Mouse (Mus musculus) v-Abl transformed pro-B cells (cell line): Measurements from ENCODE around the gene Cfap99.

ENCODE experiments used
- in situ Hi-C, 2 experiments: fragments of 400-800 bp; cut with MboI; formaldehyde crosslinking; loops; one replicate each; pipeline ENCODE4 v1.15.1; 2025; ENCODE audit not compliant: unreplicated experiment in 2 of 2

Gene Cfap99

DNA sequence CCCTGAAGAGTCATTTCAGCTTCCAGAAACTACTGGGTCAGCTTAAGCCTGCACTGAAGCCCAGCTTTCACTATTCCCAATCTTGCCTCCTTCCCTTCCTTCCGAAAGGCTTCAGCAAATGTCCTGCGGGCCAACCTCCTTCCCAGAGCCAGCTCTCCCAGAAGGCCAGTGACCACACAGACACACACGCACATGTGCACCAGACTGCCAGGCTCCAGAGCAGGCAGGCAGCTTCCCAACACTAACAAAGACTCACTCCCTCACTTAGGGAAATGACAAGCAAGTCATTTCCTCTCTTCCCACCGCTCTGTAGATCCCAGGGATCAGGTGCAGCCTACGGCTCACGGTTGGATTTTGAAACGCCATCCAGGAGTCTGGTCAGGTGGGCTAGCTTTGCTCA, 12.2 kb upstream of the Cfap99 start:
- in situ Hi-C loops: loop anchor here in 1 of 2 experiments (25.0 kb wide), 1 partner anchor 761 kb away; the partner anchor contains the start of gene Hgfac

DNA sequence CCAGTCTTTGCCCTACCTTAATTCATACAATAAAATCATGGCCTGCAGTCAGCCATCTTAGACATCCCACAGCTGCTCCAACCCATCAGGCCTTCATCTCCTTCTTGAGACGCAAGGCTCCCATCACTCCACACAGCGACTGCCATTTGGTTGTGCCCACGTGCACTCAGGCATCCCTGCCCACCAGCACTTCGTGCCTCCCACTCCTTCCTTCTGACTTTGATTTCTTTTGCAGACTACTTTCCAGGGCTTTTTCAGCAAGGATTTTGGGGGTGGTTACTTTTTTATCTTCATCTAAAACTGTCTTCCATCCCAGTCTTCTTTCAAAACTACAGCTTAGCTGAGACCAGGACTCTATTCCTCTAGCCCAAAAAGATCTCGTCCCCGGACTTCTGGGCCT, 11.7 kb upstream of the Cfap99 start:
- in situ Hi-C loops: loop anchor here in 1 of 2 experiments (25.0 kb wide), 1 partner anchor 761 kb away; the partner anchor contains the start of gene Hgfac

DNA sequence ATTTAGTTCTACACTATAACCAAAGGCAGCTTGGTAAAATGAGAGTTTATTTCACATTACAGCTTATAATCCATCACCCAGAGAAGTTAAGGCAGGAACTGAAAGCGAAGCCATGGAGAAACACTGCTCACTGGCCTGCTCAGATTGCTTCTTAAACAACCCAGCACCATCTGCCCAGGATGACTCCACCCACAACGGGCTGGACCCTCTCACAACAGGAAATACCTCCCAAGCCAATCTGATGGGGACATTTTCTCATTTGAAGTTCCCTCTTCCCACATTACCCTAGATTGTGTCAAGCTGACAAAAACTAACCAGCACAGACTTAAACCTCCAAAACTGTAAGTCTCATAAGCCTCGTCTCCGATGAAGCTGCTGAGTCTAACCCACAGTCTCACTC, 10.3 kb upstream of the Cfap99 start:
- in situ Hi-C loops: loop anchor here in 1 of 2 experiments (25.0 kb wide), 1 partner anchor 759 kb away; the partner anchor contains the start of gene Hgfac

DNA sequence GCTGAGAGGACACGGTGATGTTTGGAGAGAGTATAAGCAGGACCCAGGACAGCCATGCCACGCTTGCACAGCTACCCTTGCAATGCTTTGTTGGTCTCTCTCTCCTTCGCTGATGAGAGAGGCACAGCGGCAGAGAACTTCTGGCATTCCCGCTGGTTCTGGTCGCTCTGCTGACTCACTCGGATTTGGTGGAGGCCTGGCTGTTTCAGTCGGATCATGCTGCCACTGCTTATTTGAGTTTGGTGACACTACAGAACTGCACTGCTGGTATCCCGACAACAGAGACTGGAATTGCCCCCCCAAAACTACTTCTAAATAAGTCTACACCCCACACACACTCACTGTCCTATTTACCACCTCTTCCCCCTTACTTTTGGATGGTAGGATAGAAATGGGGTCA, 9.2 kb upstream of the Cfap99 start:
- in situ Hi-C loops: loop anchor here in 1 of 2 experiments (25.0 kb wide), 1 partner anchor 758 kb away; the partner anchor contains the start of gene Hgfac

DNA sequence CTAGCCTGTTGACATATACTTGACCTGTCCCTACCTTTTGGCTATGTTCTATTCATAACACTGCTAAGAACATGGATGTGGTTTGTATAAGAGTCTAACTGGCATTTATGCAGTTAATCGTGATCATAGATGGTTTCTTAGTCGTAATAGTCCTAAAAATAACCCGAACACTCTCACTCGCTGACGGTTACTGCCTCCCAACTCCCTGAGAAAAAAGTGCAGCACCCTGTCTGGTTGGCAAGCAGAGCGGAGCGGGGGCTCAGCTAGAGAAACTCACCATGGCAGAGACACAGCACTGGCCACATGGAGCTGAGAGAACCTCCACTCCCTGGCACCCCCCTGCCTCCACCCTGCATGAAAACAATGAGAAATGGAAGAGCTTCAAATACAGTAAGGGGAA, 7.4 kb upstream of the Cfap99 start:
- in situ Hi-C loops: loop anchor here in 1 of 2 experiments (25.0 kb wide), 1 partner anchor 756 kb away; the partner anchor contains the start of gene Hgfac

DNA sequence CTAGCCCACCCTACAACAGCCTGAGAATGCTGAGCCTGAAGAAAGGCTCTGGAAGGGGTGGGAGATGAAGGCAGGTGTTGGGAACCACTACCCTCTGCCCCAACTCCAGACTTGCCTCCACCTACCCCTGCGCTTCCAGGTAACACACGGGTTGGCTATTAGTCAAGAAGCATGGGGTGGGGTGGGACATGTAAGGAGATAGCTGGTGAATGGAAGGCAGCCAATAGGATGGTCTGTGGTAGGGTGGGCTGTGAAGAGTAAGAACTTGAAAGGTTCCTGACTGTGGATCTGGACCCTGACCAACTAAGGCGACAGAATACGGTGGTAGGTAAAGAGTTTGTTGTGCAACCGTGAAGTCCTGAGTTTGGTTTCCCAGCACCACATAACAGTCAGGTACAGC, 5.0 kb upstream of the Cfap99 start:
- in situ Hi-C loops: loop anchor here in 1 of 2 experiments (25.0 kb wide), 1 partner anchor 754 kb away; the partner anchor contains the start of gene Hgfac

GRCm38 (mm10) chr5:34284156-34284750, 4.1 kb upstream of the Cfap99 start:
- in situ Hi-C loops: loop anchor here in 1 of 2 experiments (25.0 kb wide), 1 partner anchor 753 kb away; the partner anchor contains the start of gene Hgfac

DNA sequence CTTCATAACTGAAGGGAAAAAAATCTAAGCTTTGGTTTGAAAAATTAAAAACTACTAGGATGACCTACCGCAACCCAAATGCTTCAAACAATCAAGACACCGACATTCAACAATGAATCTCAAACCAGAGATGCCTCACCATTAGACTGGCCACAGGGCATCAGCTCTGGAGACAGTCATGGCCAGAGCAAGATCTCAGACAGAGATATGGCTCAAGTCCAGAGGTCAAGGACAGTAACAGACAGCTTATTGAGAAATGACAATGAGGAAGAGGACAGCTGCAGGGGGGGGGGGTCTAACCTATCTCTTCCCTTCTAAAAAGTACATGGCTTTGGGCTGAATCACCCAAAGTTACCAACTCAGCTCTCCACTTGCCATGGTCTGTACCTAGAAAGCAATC, 3.1 kb upstream of the Cfap99 start:
- in situ Hi-C loops: loop anchor here in 1 of 2 experiments (25.0 kb wide), 1 partner anchor 752 kb away; the partner anchor contains the start of gene Hgfac

DNA sequence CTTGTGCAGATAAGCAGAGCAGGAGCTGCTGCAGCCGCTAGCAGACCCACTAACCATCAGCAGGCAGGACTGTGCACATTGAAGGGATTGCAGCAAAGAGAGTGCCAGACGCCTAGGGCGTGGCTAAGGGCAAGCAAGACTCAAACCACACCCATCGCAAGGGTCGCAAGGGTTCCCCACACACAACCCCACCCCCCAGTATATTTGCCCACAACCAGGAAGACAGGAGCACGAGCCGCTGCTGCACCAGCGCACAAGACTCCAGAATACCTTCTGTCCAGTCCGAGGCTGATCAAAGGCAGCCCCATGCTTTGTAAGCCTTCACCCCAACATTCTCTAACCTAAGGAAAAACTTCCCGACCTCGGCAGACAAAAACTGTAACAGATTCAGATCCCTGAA, 1.9 kb upstream of the Cfap99 start:
- in situ Hi-C loops: loop anchor here in 1 of 2 experiments (25.0 kb wide), 1 partner anchor 751 kb away; the partner anchor contains the start of gene Hgfac

DNA sequence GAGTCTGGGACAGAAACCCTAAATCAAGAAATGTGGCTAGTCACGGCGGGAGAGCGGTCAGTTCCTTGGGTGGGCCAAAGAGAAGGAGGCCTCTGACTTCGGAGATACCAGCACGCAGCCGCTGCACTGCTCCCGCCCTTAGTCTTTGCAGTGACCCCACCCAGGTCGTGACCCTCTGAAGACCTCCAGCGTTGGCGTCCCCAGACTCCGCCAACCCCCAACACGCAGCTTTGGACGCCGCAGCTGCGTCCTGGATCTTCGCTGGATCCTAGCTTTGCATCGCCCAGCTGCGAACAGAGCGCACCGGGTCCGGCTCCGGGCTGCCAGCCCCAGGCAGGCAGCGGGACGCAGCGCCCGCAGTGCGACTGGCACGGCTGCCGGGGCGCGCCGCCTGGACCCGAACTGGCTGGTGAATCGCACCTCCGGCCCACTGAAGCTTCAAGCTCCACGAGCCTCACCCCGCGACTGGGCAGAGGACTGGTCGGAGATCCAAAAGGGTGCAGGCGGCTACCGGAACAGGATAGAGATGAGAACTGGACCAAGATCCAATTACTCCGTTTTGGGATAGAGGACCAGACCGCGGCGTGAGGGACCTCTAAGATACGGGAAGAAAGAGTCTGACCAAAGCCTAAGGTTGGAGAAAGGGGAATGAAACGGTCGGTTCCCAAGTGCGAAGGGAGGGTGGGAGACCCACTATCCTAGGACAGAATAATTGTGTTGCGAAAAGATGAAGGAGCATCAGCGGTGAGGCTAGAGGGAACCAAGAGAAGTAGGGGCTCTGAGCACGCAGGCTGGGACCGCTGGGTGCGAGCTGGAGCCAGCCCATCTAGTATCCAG, 1.2 kb upstream of the Cfap99 start:
- in situ Hi-C loops: loop anchor here in 1 of 2 experiments (25.0 kb wide), 1 partner anchor 750 kb away; the partner anchor contains the start of gene Hgfac

GRCm38 (mm10) chr5:34287838-34288145, 608 bp upstream of the Cfap99 start:
- in situ Hi-C loops: loop anchor here in 1 of 2 experiments (25.0 kb wide), 1 partner anchor 750 kb away; the partner anchor contains the start of gene Hgfac

- in situ Hi-C loops: loop anchor here in 1 of 2 experiments (25.0 kb wide), 1 partner anchor 748 kb away; the partner anchor contains the start of gene Hgfac
Measured at GRCm38 (mm10) chr5:34289286-34289685, 886 bp downstream of the Cfap99 start.

DNA sequence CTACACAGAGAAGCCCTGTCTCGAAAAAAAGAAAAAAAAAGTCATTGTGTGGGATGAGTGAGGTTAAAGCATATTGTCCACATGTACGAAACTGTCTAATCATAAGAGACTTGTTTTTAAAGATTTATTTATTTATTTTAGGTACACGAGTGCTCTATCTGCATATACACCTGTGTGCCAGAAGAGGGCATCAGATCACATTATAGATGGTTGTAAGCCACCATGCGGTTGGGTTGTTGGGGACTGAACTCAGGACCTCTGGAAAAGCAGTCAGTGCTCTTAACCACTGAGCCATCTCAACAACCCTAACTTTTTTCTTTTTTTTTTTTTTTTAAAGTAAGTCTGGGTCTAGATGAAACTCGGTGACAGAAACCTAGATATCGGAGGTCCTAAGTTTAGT, 5.0 kb downstream of the Cfap99 start:
- in situ Hi-C loops: loop anchor here (5.0 to 25.0 kb wide), 3 partner anchors 351 to 744 kb away; partner anchors contain the start of gene Hgfac (in 1 of the 2)

GRCm38 (mm10) chr5:34294696-34295095, 6.3 kb downstream of the Cfap99 start:
- in situ Hi-C loops: loop anchor here (5.0 to 25.0 kb wide), 3 partner anchors 350 to 743 kb away; partner anchors contain the start of gene Hgfac (in 1 of the 2)

GRCm38 (mm10) chr5:34295141-34295540, 6.7 kb downstream of the Cfap99 start:
- in situ Hi-C loops: loop anchor here (10.0 to 25.0 kb wide), 2 partner anchors 350 to 742 kb away; partner anchors contain the start of gene Hgfac (in 1 of the 2)

- in situ Hi-C loops: loop anchor here (10.0 to 25.0 kb wide), 2 partner anchors 347 to 739 kb away; partner anchors contain the start of gene Hgfac (in 1 of the 2)
Measured at GRCm38 (mm10) chr5:34298061-34298460, 9.7 kb downstream of the Cfap99 start.

DNA sequence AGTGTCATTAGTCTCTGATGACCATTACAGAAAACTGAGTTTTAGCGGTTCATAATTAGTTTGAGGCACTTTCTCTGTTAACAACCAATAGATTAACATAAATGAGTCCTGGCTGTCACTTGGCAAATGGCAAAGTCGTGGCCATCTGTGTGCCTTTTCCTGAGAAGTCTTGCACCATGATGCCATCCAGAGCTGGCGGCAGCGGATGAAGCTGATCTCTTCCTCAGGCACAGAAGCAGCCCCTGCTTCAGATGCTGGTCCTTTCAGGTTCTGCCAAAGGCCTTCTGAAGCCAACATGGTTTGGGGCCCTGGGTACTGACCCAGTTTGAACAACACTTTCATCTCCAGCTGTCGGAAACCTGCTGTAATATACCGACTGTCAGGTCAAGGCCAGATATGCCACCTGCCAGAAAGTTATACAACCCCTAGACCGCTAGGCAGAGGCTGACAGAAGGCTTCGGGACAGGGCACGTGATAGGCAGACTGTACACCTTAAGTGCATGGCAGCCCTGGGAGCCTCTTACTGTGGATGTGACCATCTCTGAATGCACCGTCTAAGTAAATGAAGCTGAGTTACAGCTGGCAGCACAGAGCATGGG, 10.6 kb downstream of the Cfap99 start:
- in situ Hi-C loops: loop anchor here (10.0 to 25.0 kb wide), 2 partner anchors 346 to 738 kb away; partner anchors contain the start of gene Hgfac (in 1 of the 2)

DNA sequence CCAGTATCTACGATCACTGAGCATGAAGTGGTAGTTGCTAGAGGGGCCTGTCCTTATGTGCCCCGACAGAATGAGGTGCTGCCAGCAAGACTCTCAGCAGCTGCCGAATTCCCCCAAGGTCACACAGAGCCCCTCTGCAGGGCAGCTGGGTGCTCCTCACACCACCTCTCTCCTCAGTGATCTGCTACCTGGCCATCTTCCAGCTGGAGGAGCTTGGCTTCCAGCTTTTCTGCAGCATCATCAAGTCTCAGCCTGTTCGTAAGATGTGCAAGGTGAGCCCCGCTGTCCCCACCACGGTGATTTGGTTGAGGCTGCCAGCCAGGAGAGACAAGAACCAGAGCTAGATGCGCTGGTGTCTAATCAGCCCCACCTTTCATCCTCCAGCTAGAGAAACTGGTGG, 14.0 kb downstream of the Cfap99 start:
- in situ Hi-C loops: no loop called here

DNA sequence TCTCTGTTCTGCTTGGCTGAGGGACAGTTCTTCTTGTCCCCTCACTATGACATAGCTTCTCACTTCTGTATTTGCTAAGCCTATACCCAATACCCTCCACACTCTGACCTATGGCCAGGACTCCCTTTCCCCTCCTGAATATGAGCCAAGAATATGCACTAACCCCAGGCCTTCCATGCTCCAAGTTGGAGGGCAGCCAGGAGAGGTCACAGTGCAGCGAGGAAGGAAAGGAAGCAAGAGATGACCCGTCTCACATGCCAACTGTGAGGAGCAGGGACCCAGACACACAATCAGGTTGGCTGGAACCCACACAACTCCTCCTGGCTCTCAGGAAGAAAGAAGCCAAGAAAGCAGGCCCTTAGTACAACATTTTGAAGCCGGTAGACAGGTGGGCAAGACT, 20.6 kb downstream of the Cfap99 start:
- in situ Hi-C loops: no loop called here

DNA sequence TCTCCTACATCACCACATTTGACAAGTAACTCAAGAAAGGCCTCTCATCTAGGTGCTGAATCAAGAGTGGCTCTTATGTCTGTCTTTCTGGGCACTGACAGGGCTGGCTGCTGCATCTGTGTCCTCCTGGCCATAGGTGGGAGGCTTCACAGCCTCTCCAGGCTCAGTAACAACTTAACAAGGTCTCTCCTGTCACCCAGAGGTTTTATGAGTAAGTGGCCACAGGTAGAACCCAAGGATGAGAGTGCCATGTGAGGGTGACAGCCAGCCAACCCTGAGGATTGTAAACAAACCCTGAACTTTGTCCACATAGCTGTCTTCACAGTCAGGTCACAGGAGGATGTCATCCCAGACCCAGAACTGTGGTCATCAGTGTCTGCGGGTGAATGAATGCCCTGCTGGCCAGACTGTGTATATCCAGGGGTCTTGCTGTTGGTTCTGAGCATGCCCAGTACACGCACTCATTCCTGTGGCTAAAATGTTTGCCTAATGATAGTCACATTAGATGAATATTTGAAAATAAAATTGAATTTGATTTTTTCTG, 31.2 kb downstream of the Cfap99 start:
- in situ Hi-C loops: no loop called here
